Mouse (Mus musculus): ENCODE results near the gene Hectd2. TPM values are rescaled to one million over a fixed set of nuclear protein-coding genes. Genes with fewer than 3 reads are reported as not detected.

Gene Hectd2
- polyA plus RNA-seq, 1 experiment from 2014 or later = 3.3 TPM

GRCm38 (mm10) chr19:36553561-36554045 lies 836 bp upstream of the Hectd2 start:
- Histone ChIP-seq H3K4me2 (ENCODE audit: low read depth, low read length) (peak overlapping the region; percentile 91), H3K4me3 (ENCODE audit: low read length) (peak overlapping the region; percentile 92), H3K9me3 (replicated peaks; ENCODE audit: control insufficient read depth, low read length) (no peaks in the 10 kb centered on the region), H3K9ac (ENCODE audit: low read length) (peak overlapping the region; percentile 90), H3K27me3 (ENCODE audit: control insufficient read depth, insufficient read depth, low read length) (no peaks in the 10 kb centered on the region), H3K27ac (ENCODE audit: low read length) (no peak overlapping the region; the same call in 1 of the 2 replicates), H3K36me3 (ENCODE audit: control insufficient read depth, insufficient read depth) (no peaks in the 10 kb centered on the region), H3K4me1 (ENCODE audit: control insufficient read depth, insufficient read depth, low read length) (0 out of 2 replicates have a peak, but pooled peaks cover 2% of the 10 kb centered on the region)
- no peak for ATAC-seq (replicated peaks; ENCODE audit: extremely low read depth, insufficient read depth, low FRiP score)
- 4% methylated on average over 20 of the region's 20 CpGs for WGBS

- Histone ChIP-seq H3K9ac (ENCODE audit: low read length) (peak overlapping the region; percentile 97), H3K27me3 (ENCODE audit: control insufficient read depth, insufficient read depth, low read length) (no peaks in the 10 kb centered on the region), H3K4me1 (ENCODE audit: control insufficient read depth, insufficient read depth, low read length) (0 out of 2 replicates have a peak, but pooled peaks cover 2% of the 10 kb centered on the region), H3K27ac (ENCODE audit: low read length) (peak overlapping the region; percentile 86), H3K36me3 (ENCODE audit: control insufficient read depth, insufficient read depth) (no peaks in the 10 kb centered on the region), H3K4me3 (ENCODE audit: low read length) (peak overlapping the region; percentile 92), H3K9me3 (replicated peaks; ENCODE audit: control insufficient read depth, low read length) (no peaks in the 10 kb centered on the region), H3K4me2 (ENCODE audit: low read depth, low read length) (peak overlapping the region; percentile 93)
- ATAC-seq (replicated peaks; ENCODE audit: extremely low read depth, insufficient read depth, low FRiP score) = peak; percentile 61
- under 1% methylated on average over 52 of the region's 53 CpGs for WGBS
Observed at GRCm38 (mm10) chr19:36554785-36555595, 551 bp downstream of the Hectd2 start.

GRCm38 (mm10) chr19:36559331-36559730 lies 4.9 kb downstream of the Hectd2 start:
- H3K27me3 ChIP-seq (ENCODE audit: control insufficient read depth, insufficient read depth, low read length) = no peaks in the 10 kb centered on the region
- H3K9me3 ChIP-seq (replicated peaks; ENCODE audit: control insufficient read depth, low read length) = no peaks in the 10 kb centered on the region
- no peak overlapping the region for H3K4me2 ChIP-seq (ENCODE audit: low read depth, low read length)
- no peak overlapping the region for H3K27ac ChIP-seq (ENCODE audit: low read length)
- peaks cover 2% of the 10 kb centered on the region; the same call in 1 of the 2 replicates for H3K4me1 ChIP-seq (ENCODE audit: control insufficient read depth, insufficient read depth, low read length)
- WGBS = 68% methylated on average over 5 of the region's 5 CpGs
- no peaks in the 10 kb centered on the region for H3K36me3 ChIP-seq (ENCODE audit: control insufficient read depth, insufficient read depth)
- H3K9ac ChIP-seq (ENCODE audit: low read length) = no peak overlapping the region
- H3K4me3 ChIP-seq (ENCODE audit: low read length) = no peak overlapping the region
- no peak for ATAC-seq (replicated peaks; ENCODE audit: extremely low read depth, insufficient read depth, low FRiP score)

DNA sequence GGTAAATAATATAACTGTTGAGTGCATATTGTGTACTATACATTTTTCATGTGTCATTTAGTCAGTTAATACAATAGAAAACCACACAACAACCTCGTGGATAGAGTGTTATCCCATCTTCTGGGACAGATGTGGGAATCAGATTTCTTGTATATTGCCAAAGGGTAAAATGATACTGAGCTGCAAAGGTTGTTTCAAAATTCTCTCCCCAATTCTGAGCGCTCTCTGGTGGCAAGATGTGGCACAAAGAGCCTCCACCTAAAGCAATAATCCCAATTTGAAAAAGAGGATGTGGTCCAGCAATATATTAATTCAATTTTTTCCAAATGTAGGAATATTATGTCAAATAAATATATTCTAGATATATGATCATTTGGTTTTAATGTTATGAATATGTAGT lies 5.7 kb downstream of the Hectd2 start:
- H3K4me1 ChIP-seq (ENCODE audit: control insufficient read depth, insufficient read depth, low read length) = peaks cover 2% of the 10 kb centered on the region; the same call in 1 of the 2 replicates
- H3K4me3 ChIP-seq (ENCODE audit: low read length) = no peak overlapping the region
- no peaks in the 10 kb centered on the region for H3K9me3 ChIP-seq (replicated peaks; ENCODE audit: control insufficient read depth, low read length)
- H3K9ac ChIP-seq (ENCODE audit: low read length) = no peak overlapping the region
- H3K4me2 ChIP-seq (ENCODE audit: low read depth, low read length) = no peak overlapping the region
- H3K27ac ChIP-seq (ENCODE audit: low read length) = no peak overlapping the region
- no peaks in the 10 kb centered on the region for H3K36me3 ChIP-seq (ENCODE audit: control insufficient read depth, insufficient read depth)
- ATAC-seq (replicated peaks; ENCODE audit: extremely low read depth, insufficient read depth, low FRiP score) = no peak
- no peaks in the 10 kb centered on the region for H3K27me3 ChIP-seq (ENCODE audit: control insufficient read depth, insufficient read depth, low read length)
- 29% methylated on average over 2 of the region's 2 CpGs for WGBS

- Histone ChIP-seq H3K9me3 (replicated peaks; ENCODE audit: control insufficient read depth, low read length) (no peaks in the 10 kb centered on the region), H3K9ac (ENCODE audit: low read length) (no peak overlapping the region), H3K27ac (ENCODE audit: low read length) (no peak overlapping the region), H3K4me1 (ENCODE audit: control insufficient read depth, insufficient read depth, low read length) (peaks cover 2% of the 10 kb centered on the region; the same call in 1 of the 2 replicates), H3K4me3 (ENCODE audit: low read length) (no peak overlapping the region), H3K4me2 (ENCODE audit: low read depth, low read length) (no peak overlapping the region), H3K36me3 (ENCODE audit: control insufficient read depth, insufficient read depth) (no peaks in the 10 kb centered on the region), H3K27me3 (ENCODE audit: control insufficient read depth, insufficient read depth, low read length) (no peaks in the 10 kb centered on the region)
- 30% methylated on average over 2 of the region's 2 CpGs for WGBS
- ATAC-seq (replicated peaks; ENCODE audit: extremely low read depth, insufficient read depth, low FRiP score) = no peak
Observed at GRCm38 (mm10) chr19:36561171-36561570, 6.7 kb downstream of the Hectd2 start.

- WGBS = 64% methylated on average over 2 of the region's 2 CpGs
- H3K4me2 ChIP-seq (ENCODE audit: low read depth, low read length) = no peak overlapping the region
- no peaks in the 10 kb centered on the region for H3K36me3 ChIP-seq (ENCODE audit: control insufficient read depth, insufficient read depth)
- no peaks in the 10 kb centered on the region for H3K9me3 ChIP-seq (replicated peaks; ENCODE audit: control insufficient read depth, low read length)
- no peak overlapping the region for H3K9ac ChIP-seq (ENCODE audit: low read length)
- no peaks in the 10 kb centered on the region for H3K27me3 ChIP-seq (ENCODE audit: control insufficient read depth, insufficient read depth, low read length)
- no peak overlapping the region for H3K4me3 ChIP-seq (ENCODE audit: low read length)
- ATAC-seq (replicated peaks; ENCODE audit: extremely low read depth, insufficient read depth, low FRiP score) = no peak
- H3K4me1 ChIP-seq (ENCODE audit: control insufficient read depth, insufficient read depth, low read length) = peaks cover 2% of the 10 kb centered on the region; the same call in 1 of the 2 replicates
- no peak overlapping the region for H3K27ac ChIP-seq (ENCODE audit: low read length)
Observed at GRCm38 (mm10) chr19:36564396-36564795, 10.0 kb downstream of the Hectd2 start.

DNA sequence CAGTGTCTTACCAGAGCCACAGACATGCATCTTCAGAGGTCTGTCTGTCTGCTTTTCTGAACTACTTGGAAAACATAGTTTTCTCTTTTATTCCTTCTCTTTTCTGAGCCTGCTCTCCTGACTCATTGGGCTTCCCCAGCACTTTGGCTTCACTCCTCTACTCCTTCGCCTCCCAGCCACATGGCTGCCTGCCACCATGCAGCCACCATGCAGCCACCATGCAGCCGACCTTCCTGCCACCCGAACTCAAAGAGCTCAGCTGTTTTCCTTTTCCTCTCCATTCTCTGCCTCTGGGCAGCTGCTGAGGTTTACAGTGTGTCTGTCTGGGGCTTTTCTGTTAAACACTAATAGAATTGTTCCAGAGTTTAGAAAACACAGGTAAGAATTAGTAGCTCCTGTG lies 19.5 kb downstream of the Hectd2 start:
- Histone ChIP-seq H3K9ac (ENCODE audit: low read length) (no peak overlapping the region), H3K27me3 (ENCODE audit: control insufficient read depth, insufficient read depth, low read length) (no peaks in the 10 kb centered on the region), H3K27ac (ENCODE audit: low read length) (no peak overlapping the region), H3K36me3 (ENCODE audit: control insufficient read depth, insufficient read depth) (no peaks in the 10 kb centered on the region), H3K4me3 (ENCODE audit: low read length) (no peak overlapping the region), H3K4me1 (ENCODE audit: control insufficient read depth, insufficient read depth, low read length) (no peaks in the 10 kb centered on the region; the same call in 1 of the 2 replicates), H3K9me3 (replicated peaks; ENCODE audit: control insufficient read depth, low read length) (no peaks in the 10 kb centered on the region), H3K4me2 (ENCODE audit: low read depth, low read length) (no peak overlapping the region)
- no peak for ATAC-seq (replicated peaks; ENCODE audit: extremely low read depth, insufficient read depth, low FRiP score)
- WGBS = 48% methylated on average over 3 of the region's 3 CpGs

DNA sequence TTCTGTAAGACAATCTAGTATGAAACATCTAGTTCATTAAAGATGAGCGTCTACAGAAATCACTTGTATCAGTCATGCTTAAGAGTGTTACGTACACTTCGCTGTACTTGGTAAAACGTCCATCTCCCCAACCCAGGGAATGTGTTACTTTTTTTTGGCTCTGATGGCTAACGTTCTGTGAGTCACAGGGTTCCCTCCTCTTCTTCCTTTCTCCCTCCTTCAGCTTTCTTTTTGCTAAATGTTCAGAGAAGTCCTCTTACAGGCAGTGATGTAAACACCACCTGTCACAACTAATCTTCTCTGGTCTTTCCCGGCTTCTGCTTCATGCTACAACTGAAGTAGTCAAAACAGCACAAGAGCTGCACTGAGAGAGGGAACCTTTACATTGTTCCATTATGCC lies 20.7 kb downstream of the Hectd2 start:
- WGBS = 83% methylated on average over 6 of the region's 6 CpGs
- Histone ChIP-seq H3K4me1 (ENCODE audit: control insufficient read depth, insufficient read depth, low read length) (no peaks in the 10 kb centered on the region; the same call in 1 of the 2 replicates), H3K27me3 (ENCODE audit: control insufficient read depth, insufficient read depth, low read length) (no peaks in the 10 kb centered on the region), H3K4me2 (ENCODE audit: low read depth, low read length) (no peak overlapping the region), H3K4me3 (ENCODE audit: low read length) (no peak overlapping the region), H3K9me3 (replicated peaks; ENCODE audit: control insufficient read depth, low read length) (no peaks in the 10 kb centered on the region), H3K36me3 (ENCODE audit: control insufficient read depth, insufficient read depth) (no peaks in the 10 kb centered on the region), H3K9ac (ENCODE audit: low read length) (no peak overlapping the region), H3K27ac (ENCODE audit: low read length) (no peak overlapping the region)
- no peak for ATAC-seq (replicated peaks; ENCODE audit: extremely low read depth, insufficient read depth, low FRiP score)

DNA sequence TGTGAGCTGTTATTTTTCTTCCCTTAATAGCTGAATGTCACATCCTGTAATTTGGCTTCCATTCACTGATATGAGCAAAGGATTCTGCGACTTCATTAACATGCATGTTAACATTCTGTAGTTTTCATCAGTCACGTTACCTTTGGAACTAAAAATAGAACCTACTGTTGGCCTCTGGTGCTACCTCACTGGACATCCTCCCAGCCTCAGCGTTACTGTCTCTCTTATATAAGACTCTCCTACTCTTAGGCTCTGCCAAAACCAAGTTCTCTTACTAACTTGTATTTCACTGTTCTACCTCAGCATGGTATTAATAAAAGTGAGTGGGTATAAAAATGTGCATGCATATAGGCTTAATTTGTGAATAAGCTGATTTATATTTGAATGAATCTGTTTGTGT lies 26.4 kb downstream of the Hectd2 start:
- H3K36me3 ChIP-seq (ENCODE audit: control insufficient read depth, insufficient read depth) = no peaks in the 10 kb centered on the region
- no peak overlapping the region for H3K4me3 ChIP-seq (ENCODE audit: low read length)
- ATAC-seq (replicated peaks; ENCODE audit: extremely low read depth, insufficient read depth, low FRiP score) = no peak
- H3K27ac ChIP-seq (ENCODE audit: low read length) = no peak overlapping the region
- no peak overlapping the region for H3K4me2 ChIP-seq (ENCODE audit: low read depth, low read length)
- H3K9me3 ChIP-seq (replicated peaks; ENCODE audit: control insufficient read depth, low read length) = no peaks in the 10 kb centered on the region
- peaks cover 3% of the 10 kb centered on the region; the same call in 1 of the 2 replicates for H3K4me1 ChIP-seq (ENCODE audit: control insufficient read depth, insufficient read depth, low read length)
- no peaks in the 10 kb centered on the region for H3K27me3 ChIP-seq (ENCODE audit: control insufficient read depth, insufficient read depth, low read length)
- 26% methylated on average over 3 of the region's 3 CpGs for WGBS
- H3K9ac ChIP-seq (ENCODE audit: low read length) = no peak overlapping the region

Measured in heart, embryonic 16.5 days (tissue).